Mouse (Mus musculus) yolk sac, embryonic 10.5 days (tissue): Measurements from ENCODE around the gene Gfm2.
"Not testable (repeated sequence)": the region's sequence is repeated elsewhere in the genome, so short reads cannot be mapped to it uniquely, and the experiment has no call there.

Experiments
- DNase-seq: peaks from one replicate; pipeline ENCODE4 v3.0.0-alpha.2; 2017; ENCODE audit warnings: low spot score

Gfm2 gene

GRCm38 (mm10) chr13:97137466-97138400 is at the start of gene Gfm2, which contains the start of gene Nsa2:
TSS of gene Gfm2 (plus strand) at chr13:97137937.
TSS of gene Nsa2 (minus strand) at chr13:97137937.
- peak; percentile 93 for DNase-seq

DNA sequence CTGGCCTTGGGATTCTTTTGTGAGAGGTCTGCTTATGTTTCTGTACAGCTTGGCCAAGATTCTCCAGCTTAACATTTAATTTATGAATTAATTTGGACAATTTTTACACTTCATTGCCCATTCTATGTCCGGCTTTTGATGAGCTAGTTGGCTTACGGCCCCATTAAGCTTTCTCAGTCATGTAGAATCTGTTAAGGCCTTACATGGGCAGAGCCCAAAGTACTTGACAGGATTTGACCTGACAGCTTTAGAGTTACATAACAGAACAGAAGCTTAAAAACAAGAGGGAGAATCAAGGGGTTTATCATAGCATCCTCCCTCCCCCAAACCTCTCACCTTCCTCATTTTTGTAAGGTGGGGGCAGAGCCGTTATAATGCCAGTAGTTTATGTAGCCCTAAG is 49.6 kb upstream of the Gfm2 start:
- DNase-seq: no peak

- no peak for DNase-seq
Measured at GRCm38 (mm10) chr13:97095726-97096125, 42.0 kb upstream of the Gfm2 start.

- DNase-seq: no peak
Measured at GRCm38 (mm10) chr13:97099187-97099852, 38.4 kb upstream of the Gfm2 start, which contains the start of gene Gm6169. TSS of gene Gm6169 (minus strand) at chr13:97099237.

GRCm38 (mm10) chr13:97104996-97105395 is 32.7 kb upstream of the Gfm2 start:
- DNase-seq: no peak

GRCm38 (mm10) chr13:97107721-97108120 is 30.0 kb upstream of the Gfm2 start:
- not testable (repeated sequence) for DNase-seq

- no peak for DNase-seq
Measured at GRCm38 (mm10) chr13:97109046-97109445, 28.7 kb upstream of the Gfm2 start.

GRCm38 (mm10) chr13:97121341-97121740 is 16.4 kb upstream of the Gfm2 start:
- no peak for DNase-seq

DNA sequence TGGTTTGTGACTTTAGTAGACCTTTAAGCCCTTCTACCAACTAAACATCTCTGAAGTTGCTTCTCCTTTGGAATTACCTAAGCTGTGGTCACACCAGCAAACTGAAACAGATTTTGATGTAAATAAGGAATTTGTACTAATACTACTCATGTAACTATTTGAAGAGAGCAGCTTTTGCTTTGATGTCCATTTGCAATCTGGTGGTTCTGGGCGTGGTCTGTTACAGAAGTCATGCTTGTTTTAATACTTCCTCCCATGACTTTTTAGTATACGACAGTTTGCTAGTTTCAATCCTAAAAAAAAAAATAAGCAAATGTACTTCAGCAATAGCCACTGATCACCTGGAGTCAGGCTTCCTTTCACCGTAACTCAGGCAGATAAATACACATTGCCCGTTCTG is 8.1 kb upstream of the Gfm2 start:
- DNase-seq: not testable (repeated sequence)

DNA sequence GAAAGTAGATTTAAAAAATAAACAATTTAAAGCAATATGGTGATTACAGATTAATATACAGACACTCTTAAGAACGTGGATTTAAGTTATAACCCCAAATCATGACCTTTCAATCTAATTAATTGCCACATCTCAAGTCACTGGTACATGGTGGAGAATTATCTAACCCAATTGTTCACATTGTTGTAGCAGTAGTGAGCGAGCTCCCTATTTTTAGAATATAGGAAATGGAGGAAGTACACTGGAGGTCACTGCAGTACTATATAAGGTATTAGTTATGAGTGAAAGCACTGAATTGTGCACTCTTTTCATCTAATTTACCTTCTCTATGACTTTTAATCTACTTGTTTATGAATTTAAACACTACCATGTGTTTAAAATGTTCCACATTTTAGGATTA is 7.3 kb upstream of the Gfm2 start:
- DNase-seq: not testable (repeated sequence)

GRCm38 (mm10) chr13:97138404-97138931 is 731 bp downstream of the Gfm2 start:
- not testable (repeated sequence) for DNase-seq

DNA sequence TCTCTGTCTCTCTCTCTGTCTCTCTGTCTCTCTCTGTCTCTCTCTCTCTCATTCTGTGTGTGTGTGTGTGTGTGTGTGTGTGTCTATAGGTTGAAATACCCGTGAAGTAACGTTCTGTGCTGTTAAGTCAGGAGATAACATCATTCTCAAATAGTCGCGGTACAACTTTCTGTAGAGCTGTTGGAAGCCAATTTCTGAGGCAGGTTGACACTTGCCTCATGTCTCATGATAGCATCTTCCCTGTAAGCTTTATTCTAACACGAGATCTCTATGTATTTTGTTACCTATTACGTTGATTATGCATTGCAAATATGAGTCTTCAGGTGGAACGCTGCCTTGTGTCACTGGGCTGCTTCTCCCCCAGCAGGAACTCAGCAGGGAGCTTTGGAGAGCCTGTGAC is 4.6 kb downstream of the Gfm2 start:
- DNase-seq: no peak

GRCm38 (mm10) chr13:97145834-97146233 is 8.1 kb downstream of the Gfm2 start:
- no peak for DNase-seq

- DNase-seq: peak; percentile 85
Measured at GRCm38 (mm10) chr13:97175520-97176264, 38.0 kb downstream of the Gfm2 start.

- DNase-seq: no peak
Measured at GRCm38 (mm10) chr13:97176731-97177130, 39.0 kb downstream of the Gfm2 start.

- DNase-seq: no peak
Measured at GRCm38 (mm10) chr13:97178943-97179342, 41.2 kb downstream of the Gfm2 start.

DNA sequence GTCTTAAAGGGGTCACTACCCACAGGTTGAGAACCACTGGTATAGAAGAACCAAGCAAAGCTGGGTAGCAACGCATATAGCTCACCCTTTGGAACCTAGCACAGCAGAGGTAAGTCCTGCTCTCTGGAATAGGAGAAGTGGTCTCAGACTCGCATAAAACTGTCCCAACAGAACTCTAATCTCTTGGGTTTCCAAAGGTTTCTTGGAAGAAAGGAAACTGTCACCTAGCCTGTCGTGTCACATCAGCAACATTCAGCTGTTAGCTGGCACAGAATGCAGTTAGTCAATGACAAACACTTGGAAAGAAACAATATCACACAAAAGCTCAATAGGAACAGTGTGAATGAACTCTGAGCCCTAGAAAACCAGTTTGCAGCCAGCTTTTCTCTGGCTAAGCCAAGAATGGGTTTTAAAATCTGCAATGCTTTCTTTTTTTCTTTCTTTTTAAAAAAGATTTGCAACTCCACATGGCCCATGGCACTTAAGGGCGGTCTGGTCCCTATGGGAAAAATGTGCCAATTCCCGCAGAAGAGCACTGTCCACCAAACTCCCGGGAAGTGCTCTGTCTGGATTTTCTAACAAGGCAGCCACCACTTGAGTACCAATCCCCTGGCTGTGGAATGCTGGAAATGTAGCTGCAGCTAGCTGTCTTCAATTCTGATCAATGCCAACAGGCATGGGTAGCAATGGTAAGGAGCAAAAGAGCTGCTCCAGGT is 42.5 kb downstream of the Gfm2 start:
- DNase-seq: no peak

GRCm38 (mm10) chr13:97182821-97183220 is 45.1 kb downstream of the Gfm2 start:
- DNase-seq: no peak

GRCm38 (mm10) chr13:97184168-97184567 is 46.4 kb downstream of the Gfm2 start:
- no peak for DNase-seq

DNA sequence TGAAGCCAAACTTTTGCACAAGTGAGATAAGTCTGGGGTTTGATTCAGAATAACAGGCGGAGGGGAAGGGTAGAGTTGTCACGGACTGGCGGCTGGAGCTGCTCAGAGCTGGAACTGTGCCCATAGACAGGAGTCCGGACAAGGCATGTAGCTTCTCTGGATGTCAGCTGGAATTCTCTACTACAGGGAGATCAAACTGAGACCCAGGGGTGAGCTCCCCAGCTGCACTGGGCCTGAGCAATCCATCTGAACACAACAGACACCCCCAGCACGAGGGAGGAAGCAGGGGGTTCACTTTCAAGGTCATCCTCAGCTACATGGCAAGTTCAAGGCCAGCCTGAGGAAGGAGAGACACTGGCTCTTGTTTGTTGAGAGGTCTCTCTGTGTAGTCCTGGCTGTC is 46.9 kb downstream of the Gfm2 start:
- DNase-seq: no peak

DNA sequence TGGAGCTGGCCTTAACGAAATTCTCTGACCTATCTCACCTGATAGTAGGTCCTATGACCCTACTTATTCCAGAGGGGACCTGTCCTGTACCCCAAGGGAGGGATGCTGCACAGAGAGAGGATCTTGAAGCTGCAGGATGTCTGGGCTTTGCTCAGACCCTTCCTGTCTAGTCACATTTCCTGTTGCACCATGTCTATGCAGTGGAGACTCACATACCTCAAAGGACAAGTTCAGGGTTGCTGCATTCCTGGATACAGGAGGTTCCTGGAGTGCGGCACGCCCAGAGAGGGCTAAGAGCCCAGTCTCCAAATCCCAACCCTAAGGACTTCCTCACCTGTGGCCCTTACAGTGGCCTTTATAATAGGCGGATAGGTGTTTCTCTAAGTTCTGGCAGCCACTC is 48.6 kb downstream of the Gfm2 start:
- DNase-seq: no peak
